Mouse (Mus musculus) inflammation-experienced regulatory T-cells, adult 6 months (primary cell): Measurements from ENCODE around the gene Fam49a. TPM values are rescaled to one million over a fixed set of nuclear protein-coding genes. Genes with fewer than 3 reads are reported as not detected.

Experiments
- ATAC-seq: one replicate; pipeline ENCODE4 v1.8.0; 2017
- polyA plus RNA-seq, 3 experiments: library from polyadenylated mRNA; unstranded; fragments of 100-300 nt; shearing (Covaris generic); gene quantifications; one replicate each; pipeline ENCODE4 v1.2.1; 2017

Gene Fam49a
- 10 to 100 TPM; 45.2 to 55.3 (median 53.3) TPM for polyA plus RNA-seq

DNA sequence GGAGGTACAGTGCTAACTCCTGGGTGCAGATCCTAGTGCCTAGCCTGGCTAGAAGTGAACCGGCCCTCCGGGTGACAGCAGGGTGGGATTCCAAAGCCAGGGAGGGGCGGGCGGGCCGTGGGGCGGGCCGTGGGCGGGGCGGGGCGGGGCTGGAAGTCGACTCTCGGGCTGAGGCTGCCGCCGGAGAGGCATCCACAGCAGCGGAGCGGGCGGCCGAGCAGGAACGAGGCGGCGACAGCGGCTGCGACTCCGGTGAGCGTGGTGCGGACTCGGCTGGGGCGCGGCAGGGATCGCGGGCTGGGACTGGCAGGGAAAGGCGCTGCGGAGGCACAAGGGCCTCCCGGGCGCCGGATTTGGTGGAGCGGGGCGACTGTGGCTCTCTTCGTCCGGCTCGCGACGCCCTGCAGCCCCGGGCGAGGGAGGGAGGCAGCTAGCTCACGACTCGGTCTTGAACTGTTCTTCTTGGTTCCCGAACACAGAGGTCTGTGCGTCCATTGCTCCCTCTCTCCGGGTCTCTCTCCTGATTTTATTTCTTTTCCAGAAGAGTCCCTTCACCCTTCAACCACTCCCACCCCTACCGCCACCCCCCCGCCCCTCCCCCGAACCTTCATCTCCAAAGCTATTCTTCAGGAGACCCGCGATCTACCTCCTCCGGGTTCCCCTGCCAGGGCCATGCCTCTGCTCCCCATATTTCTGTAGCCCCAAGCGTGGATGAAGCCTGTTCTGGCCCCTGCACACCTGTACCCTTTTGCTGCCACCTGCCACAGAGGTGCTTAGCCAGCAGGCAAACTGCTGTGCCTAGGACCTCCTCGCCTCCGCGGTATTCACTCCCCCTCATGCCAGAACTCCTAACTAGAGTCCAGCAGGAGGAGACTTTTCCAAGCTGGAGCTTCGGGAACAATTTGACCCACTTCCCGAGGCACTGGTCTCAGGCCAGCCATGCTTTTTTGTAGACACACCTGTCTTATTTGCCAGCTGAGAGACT is at the start of gene Fam49a:
Fam49a (plus strand) TSS at position 153 of the 985 bp plus-strand sequence.
- peak; percentile 53 for ATAC-seq

DNA sequence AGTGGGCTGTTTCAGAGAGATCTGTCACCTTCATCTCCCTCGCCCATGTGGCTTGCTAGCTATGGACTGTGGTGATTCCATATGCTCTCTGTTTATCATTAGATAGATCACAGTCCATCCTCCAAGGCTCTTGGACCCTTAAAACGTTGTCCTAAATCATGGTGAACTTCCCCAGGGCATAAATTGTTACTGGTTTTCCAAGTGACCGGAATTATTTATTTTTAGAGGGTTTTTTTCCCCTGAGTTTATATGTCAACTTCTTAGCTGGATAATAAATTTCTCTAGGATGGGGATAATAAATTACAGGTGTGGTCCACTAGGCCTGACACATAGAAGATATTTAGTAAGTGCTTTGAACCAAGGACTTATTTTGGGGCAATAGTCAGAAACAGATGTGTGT is 48.4 kb upstream of the Fam49a start:
- ATAC-seq: no peak

DNA sequence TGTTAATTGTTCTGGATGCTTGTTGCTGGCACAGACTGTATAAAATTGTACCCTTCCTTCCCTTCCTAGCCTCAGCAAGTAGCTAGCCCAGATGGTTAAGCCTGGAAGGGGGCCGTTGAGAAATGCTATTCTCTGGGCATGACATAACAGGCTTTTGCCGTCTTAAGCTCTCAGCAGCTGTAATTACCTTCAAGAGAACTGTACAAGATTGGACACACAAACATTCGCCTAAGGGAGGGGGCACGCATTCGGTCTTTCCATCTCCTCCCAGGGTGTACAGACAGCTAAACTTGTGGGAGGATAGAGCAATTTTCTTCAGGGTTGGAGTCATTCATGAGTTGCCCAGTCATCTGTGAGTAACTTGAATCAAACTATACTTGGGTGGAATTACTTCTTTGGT is 43.0 kb upstream of the Fam49a start:
- ATAC-seq: no peak

DNA sequence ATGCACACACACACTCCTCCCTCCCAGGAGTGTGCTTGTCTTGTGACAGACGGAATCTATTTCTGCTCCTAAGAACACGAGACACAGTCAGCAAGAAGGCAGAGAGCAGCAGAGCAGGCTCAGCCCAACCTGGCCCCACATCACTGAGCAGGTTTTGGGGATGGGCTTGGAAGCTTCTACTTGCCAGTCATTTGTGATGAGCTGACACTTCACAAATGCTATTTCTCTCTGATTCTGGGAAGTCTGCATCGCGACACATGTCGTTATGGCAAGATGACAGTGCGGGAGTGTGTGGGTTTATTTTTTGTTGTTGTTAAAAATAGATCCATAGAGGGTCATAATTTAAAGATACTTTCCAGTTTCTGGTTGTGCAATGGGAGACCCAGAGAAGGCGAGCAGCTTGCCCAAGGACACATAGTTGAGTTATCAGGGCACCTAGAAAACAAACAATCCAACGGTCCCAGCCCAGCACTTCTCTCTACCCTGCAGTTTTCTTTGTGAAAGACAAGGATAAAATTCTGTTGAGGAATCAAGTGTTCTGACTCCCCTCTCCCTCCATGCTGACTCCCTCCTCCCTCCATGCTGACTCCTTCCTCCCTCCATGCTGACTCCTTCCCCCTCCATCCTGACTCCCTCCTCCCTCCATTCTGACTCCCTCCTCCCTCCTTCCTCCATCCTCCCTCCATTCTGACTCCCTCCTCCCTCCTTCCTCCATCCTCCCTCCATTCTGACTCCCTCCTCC is 41.0 kb upstream of the Fam49a start:
- ATAC-seq: no peak

DNA sequence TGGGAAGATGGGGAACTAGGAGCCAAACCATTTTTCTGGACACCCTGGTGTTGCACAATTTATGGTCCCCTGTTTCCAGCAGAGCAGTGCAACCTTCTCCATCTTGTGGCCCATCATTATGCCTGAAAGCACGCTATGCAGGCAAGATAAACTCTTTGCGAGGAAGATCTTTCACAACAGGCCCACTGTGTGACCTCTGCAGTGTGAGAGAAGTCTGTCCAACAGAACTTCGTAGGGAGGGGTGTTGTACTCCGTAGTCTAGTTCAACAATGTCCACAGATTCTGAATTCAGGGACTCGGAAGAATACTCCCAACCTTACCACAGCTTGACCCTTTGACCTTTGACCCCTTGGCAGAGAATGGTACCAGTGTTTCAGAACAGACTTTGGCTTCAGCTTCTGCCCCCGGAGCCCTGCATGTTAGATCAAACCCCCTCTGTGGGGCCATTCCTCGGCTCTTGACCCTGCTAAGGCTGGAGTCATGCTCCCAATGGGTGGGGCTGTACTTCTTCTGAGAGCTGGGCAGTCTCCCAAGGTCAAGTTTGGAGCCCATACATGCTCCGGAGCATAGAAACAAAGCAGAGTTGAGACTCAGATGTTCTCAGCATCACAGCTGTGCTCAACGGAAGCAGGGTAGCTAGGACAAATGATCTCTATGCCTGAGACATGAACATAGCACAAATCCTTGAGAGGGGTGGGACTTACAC is 39.2 kb upstream of the Fam49a start:
- no peak for ATAC-seq

DNA sequence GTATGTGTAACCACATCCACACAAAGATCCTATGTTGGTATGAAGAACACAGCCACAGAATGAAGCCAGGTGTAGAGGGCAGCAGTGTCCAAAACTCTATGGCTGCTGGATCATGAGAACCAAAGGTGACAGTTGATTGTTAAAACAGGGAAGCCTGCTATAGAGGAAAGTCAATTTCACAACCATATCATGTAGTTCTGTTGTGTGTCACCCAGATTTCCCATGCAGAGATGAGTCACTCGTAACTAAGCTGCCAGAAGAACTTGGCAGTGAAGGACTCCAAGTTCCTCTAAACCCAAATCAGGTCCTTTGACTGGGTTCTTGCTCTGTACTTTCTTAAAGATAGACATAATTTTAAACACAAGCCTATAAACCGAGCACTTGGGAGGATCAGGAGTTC is 38.6 kb upstream of the Fam49a start:
- no peak for ATAC-seq

DNA sequence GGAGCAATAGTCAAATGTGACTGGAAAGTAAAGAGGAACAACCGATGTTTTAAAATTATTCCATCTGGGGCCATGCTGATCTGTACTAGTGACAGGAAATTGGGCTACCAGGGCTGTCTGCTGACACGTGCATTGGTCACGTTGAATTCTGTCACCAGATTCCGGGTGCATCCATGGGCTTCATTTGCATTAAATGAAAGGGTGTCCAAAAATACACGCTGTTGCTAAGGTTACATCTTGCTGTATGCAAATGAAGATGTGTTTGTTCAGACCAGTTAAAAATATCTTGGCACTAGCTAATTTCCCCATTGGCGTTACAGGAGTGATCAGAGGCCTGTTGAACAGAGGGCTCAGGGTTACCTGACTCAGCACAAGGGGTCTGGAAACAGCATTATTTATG is 36.2 kb upstream of the Fam49a start:
- ATAC-seq: no peak

DNA sequence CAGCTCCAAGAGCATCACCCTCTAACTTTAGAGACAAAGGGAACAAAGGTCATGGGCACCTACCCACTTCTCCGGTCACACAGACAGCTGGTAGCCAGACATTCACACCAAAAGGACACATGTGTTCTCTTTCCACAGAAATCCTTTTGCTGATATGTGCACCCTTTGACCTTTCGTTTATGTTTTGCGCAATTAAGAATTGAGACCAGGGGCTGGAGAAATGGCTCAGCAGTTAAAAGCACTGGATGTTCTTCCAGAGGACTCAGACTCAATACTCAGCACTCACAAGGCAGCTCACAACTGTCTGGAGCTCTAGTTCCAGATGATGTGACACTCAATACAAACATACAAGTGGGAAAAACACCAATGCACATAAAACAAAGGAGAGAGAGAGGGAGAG is 34.3 kb upstream of the Fam49a start:
- ATAC-seq: no peak

DNA sequence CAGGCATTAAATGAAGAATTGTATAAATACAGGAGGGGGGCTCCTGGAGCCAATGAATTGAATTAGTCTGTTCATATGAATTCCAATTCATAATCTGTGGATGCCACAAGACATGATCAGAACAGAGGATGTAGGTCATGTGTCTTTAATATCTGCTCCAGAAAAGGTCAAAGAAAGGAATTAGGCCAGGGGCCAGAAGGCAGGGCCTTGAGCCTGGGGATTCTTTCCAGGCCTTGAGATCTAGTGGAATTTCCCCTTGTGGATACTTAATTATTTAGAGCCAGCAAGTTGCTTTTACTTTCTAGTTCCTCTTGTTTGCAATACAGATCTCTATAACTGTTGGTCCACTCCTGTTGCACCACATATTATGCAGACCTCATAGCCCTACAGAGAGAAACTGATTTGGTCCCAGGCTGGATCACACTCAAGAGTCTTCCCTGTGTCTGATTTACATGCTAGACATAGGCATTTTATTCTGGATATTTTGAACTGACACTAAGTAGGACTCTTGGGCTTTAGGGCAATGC is 31.8 kb upstream of the Fam49a start:
- ATAC-seq: no peak

DNA sequence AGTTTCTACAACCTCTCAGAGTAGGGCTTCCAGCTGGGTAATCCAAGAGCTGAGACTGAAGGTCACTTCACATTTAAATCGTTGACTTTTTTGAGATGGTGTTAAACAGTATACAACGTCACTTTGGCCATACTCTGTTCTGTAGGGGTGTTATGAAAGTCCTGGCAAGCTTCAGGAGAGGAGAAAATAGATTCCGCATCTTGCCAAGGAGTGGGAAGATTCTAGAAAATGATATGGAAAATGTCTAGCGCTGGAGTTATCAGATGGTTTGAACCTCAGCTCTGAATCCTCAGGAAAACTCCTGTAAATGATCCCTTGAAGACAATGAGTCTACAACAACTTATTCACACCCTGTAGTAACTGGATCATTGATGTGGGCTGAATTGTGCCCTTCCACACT is 29.8 kb upstream of the Fam49a start:
- no peak for ATAC-seq

DNA sequence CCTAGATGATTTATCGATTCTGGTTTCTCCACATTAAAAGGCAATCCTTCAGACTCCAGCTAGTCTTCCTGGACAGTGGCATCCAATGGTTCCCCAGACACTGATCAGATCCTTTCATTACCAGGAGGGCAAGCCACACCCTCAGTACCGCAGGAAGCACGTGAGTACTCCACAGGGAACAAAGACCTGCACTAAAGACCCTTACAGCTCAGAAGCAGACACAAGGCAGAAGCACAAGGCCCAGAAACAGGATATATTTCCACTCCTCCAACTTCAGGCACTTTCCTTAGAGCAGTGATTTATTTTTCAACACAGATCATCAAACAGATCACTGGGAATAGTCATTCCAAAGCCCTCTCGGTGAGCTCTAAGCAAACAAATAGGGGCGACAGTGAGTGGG is 25.0 kb upstream of the Fam49a start:
- ATAC-seq: no peak

DNA sequence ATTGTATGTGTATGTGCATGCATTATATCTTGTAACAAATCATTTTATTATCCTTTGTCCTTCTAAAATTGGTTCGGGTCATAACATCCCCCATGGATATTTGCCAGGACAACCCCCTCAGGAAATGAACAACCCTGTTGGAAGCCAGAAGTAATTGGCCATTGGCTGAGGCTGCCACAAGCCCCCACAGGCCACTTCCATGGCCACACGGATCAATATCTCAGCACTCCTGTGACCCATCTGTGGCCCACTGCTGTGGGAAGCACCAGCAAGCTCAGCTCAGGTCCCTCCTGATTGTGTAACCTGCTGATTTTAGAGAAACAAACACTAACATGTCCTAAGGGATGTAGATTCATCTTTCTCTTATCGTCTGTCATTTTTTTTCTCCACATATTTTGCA is 22.4 kb upstream of the Fam49a start:
- no peak for ATAC-seq

DNA sequence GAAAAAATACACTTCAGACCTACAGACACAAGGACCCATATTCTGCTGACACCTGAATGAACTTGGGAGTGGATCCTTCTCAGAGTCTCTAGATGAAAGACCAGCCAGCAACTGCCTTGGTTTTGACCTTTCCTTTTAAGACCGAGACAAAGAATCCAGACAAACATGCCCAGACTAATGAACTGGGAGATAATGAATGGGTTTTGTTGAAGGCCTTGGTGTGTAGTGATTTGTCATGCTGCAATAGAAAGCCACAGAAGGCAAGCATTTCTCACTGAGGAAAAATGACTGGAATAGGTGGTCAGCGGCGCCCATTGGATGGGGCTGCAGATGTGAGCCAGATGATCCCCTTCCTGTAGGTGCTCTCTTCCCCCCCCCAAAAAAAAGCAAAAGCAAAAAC is 18.8 kb upstream of the Fam49a start:
- no peak for ATAC-seq

DNA sequence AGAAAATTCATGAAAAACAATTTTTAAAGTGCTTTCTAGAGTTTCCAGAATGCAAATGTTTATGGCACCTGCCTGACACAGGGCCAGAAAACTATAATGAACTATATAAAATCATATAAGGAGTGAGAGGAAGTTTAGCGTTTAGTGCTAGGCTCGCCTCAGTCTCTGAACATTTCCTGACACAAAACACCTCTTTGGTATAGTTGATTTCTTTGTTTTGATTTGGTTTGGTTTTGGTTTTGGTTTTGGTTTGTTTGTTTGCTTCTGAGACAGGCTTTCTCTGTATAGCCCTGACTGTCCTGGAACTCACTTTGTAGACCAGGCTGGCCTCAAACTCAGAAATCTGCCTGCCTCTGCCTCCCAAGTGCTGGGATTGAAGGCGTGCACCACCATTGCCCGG is 14.9 kb upstream of the Fam49a start:
- peak; percentile 81 for ATAC-seq

DNA sequence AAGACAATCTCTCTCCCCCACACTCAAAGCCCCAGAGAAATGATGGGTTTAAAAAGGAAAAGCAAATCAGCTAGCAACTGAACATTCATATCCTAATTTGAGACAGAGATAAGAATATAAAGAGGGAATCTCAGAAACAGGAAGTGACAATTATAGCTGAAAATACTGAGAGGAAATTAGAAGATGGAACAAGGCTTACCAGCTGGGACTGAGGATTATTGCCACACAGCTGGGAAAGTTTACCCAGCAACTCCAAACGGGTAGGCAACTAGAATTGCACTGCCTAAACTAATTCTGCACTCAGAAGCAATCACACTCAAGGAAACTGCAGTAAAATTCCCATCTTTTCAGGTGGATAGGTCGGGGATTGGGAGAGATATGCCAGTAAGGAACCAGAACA is 12.4 kb upstream of the Fam49a start:
- no peak for ATAC-seq

DNA sequence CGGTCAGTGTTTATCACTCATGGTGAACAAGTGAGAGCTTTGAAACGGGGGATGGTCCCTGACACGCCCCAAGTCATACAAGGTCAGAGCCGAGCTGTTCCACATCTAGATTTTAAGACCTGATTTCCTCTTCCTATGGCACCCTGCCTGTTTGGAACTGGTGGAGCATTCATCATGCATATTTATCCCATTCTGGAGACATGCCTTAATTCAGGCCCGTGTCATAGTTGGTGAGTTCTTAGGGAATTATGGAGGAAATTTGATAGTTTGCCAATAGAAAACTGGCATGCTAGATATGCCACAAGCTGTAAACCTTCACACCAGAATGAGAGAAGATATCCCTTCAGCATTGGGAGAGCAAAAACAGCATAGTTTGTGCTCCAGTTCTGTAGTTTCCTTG is 8.4 kb upstream of the Fam49a start:
- ATAC-seq: no peak

DNA sequence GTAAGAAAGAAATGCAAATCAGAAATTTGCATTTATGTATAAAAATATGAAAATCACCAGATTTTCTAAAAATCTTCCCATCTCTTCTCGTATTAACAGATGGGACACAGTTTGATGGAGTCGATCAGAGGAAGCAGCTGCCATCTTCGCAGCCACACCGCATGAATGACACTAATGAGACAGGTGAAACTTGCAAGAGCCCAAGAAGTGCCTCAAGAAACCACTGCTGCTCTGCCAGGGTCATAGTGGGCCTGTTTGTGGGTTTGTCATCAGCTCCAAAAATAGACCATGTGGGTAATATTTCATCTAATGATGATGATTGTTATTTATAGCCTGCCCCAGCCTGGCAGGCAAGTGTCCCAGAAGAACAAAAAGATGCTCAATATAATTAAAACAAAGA is 7.8 kb upstream of the Fam49a start:
- no peak for ATAC-seq

DNA sequence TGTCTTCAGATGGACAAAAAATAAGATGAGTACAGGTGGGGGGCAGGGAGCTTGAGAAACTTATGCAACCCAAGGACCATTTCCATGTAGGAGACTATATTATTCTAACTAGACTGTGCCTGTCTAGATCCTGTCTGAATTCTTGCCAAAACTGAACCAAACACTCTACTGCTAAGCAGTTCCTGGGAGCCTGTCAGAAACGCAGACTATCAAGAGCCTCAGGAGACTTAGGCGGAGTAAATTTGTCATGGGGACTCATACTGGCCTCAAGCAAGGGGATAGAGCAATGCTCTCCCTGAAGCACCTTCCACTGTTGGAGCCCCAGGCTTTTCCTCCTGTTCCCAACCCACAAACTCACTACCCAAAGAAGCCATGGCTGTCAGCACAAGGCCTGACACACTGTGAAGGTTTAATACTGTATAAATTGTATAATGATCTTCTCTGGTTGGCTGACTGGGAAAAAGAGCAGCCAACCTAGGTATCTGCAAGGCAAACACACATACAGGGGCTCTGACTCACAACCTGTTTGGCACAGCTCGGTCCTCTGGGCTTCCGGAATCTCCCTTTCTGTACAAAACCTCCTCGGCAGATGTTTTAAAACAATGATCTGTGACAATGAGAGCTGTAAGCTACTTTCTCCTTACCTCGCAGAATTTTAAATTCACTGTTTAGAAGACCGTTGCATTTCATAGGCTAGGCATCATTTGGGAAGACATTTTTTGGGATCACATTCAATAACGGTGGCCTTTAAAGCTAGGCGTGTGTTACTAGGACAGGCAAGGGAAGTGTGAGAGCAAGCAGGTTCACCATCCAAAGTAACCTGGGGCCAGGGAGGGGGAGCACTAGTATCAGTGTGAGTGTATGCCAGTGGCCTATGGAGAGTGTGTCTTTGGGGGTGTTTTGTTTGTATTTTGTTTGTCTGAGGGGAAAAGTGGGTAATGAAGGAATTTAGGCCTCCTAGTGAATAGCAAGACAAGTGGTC is 669 bp upstream of the Fam49a start:
- no peak for ATAC-seq

DNA sequence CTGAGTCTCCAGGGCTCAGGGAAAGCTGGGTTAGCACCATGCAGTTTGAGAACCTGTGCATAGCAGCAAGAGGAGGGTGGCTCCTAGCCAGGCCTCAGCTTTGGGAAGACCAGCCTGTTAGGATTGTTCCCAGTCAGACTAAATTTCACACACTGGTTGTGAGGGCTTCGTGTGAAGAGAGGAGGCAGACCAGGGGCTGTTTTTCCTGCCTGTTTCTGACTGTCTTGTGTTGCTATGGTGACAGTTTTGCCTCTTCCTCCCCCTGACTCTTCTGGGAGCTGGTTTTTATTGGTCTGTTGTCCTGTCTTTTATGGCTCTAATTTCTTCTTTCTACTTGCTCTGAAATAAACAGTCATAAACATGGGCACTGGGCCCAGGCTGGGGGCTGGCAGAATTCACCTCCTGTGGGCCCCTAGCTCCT is 1.4 kb downstream of the Fam49a start:
- peak; percentile 57 for ATAC-seq

DNA sequence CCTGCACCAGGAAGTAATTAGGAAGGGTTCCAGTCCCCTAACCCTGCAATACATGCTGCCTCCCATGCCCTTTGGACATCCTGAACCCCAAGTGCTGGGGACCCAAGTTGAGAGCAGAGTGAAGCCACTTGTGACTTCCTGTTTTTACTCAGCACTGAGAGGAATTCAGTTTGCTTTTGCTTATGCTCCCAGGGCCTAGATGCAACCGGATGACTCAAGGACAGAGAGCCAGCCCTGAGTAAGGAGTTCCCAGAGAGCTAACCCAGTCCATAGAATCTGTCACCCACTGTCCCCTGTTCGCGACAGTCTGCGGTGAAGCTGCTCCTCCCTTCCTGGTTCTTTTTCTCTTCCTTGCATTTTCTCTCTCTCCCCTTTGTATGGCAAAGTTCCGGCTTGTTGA is 2.2 kb downstream of the Fam49a start:
- ATAC-seq: peak; percentile 72

DNA sequence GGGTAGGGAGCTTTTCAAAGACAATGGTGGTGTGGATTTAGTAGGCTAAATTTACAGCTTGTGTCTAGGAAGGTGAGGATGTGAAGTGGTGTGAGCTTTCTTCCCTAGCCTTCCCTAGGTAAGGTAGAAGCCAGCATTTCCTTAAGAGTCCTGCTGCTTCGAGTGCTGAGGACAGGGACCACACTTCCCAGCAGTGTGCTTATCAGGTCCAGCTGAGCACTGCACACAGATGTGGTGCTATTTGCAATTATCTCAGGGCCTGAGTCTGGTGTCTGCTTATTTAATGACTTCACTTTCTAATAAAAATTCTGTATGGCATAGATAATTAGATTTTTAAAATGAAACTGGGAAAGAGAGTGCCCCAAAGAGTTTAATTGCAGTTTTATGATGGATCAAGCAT is 4.6 kb downstream of the Fam49a start:
- ATAC-seq: no peak

DNA sequence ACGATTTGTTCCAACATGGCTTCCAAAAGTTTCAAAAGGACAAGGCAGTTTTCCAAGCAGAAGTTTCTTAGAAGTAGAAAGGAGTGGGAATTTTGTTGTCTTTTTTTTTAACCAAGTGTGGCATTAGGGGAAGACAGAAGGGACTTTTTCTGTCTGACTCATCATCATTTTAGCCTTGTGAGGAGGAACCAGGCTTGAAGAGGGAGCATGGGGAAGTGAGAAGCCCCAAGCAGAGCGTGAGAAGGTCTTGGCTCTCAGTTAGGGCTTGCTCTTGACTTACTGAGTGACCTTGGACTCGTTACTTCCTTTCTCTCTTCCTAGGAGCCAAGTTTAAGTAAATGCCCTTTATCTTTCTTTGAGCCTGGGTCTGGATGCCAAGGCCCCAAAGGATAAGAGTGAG is 8.6 kb downstream of the Fam49a start:
- ATAC-seq: no peak
